Mouse (Mus musculus) heart, postnatal 0 days (tissue): ENCODE measurements around the gene Urgcp. TPM values are rescaled to one million over a fixed set of nuclear protein-coding genes. Genes with fewer than 3 reads are reported as not detected.

Source experiments
- ATAC-seq: fragments of 200-750 bp; cut with Nextera tagmentation; 2 replicates; pipeline ENCODE4 v1.8.0; 2017; ENCODE audit warnings: low read depth, moderate number of reproducible peaks, moderate library complexity; ENCODE audit not compliant: insufficient read depth
- DNase-seq: peaks from one replicate; pipeline ENCODE4 v3.0.0-alpha.2; 2016; ENCODE audit warnings: low spot score
- H3K27ac ChIP-seq: fragments of 300-500 bp; sonication (generic); 2 replicates; pipeline ENCODE4 v1.5.1; 2014; ENCODE audit warnings: low read depth, mild to moderate bottlenecking
- H3K27me3 ChIP-seq: fragments of 300-500 bp; sonication (generic); 2 replicates; pipeline ENCODE4 v1.6.1; 2014; ENCODE audit warnings: low read length, mixed read lengths; ENCODE audit not compliant: control insufficient read depth, insufficient read depth
- H3K36me3 ChIP-seq: fragments of 300-500 bp; sonication (generic); replicated peaks from 2 replicates; pipeline ENCODE4 v1.6.1; 2014; ENCODE audit warnings: low read length, mixed read lengths; ENCODE audit not compliant: control insufficient read depth, insufficient read depth
- H3K4me1 ChIP-seq: fragments of 300-500 bp; sonication (generic); 2 replicates; pipeline ENCODE4 v1.6.1; 2014; ENCODE audit warnings: antibody characterized with exemption; ENCODE audit not compliant: control insufficient read depth, insufficient read depth
- H3K4me2 ChIP-seq: fragments of 300-500 bp; sonication (generic); 2 replicates; pipeline ENCODE4 v1.6.1; 2014; ENCODE audit warnings: low read depth, mild to moderate bottlenecking, low read length, moderate library complexity
- H3K4me3 ChIP-seq: fragments of 300-500 bp; sonication (generic); 2 replicates; pipeline ENCODE4 v1.5.1; 2014; ENCODE audit warnings: low read depth, low read length
- H3K9ac ChIP-seq: fragments of 300-500 bp; sonication (generic); replicated peaks from 2 replicates; pipeline ENCODE4 v1.6.1; 2014; ENCODE audit warnings: low read depth, low read length, mixed read lengths
- H3K9me3 ChIP-seq: fragments of 300-500 bp; sonication (generic); replicated peaks from 2 replicates; pipeline ENCODE4 v1.6.1; 2016; ENCODE audit warnings: low read length; ENCODE audit not compliant: control insufficient read depth
- CTCF ChIP-seq: IDR thresholded peaks from 2 replicates; pipeline ENCODE4 v1.5.1; 2016; ENCODE audit warnings: antibody characterized with exemption, control low read depth, low read depth
- EP300 ChIP-seq: IDR thresholded peaks from 2 replicates; pipeline ENCODE4 v1.6.1; 2016; ENCODE audit warnings: antibody characterized with exemption, low read depth
- WGBS: fragments of 180-500 bp; shearing (Covaris S2); extraction: QIAGEN DNeasy Blood & Tissue Kit; methylation state at CpG from one replicate; pipeline ENCODE4 v1.1.7; 2014; 5-methylcytosine and 5-hydroxymethylcytosine counted together
- polyA plus RNA-seq: library from polyadenylated mRNA; unstranded; fragments of >200 nt; fragmentation: Nextera tagmentation; extraction: Ambion mirVana; gene quantifications from 2 replicates; pipeline ENCODE4 v1.2.1, GENCODE M21; 2015
- total RNA-seq: library from RNA; depleted of rRNA; stranded (reverse); fragments of >200 nt; gene quantifications from 2 replicates; pipeline ENCODE4 v1.2.3, GENCODE M21; 2014; ENCODE audit warnings: low replicate concordance

Gene Urgcp
- total and polyA plus RNA-seq, 2 experiments from 2014 or later = 38.0 to 71.3 TPM

DNA sequence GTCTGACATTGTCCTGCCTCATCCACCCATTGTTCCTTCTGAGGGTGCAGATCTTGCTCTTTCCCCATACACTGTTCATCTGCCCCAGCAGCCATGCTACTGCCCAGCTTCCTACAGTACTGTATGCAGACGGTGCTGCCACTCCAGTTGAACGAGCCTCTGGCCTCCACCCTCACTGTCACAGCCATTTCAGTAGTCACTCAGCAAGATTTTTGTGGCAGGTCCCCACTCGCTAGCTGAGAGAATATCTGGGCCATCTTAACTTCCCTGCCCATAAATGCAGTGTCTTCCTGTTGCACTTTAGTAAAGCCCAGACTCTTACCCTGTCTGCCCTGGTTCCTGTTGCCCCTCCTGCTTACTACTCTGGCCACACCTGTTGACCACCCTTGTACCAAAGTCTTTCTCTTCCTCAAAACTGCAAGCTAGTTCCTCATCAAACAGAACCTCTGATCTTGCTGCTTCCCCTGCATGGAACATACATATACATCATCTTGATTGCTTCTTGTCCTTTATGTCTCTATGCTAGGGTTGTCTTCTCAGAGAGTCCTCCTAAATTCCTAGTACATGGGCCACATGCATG, 27.7 kb upstream of the Urgcp start:
- DNase-seq = no peak
- peak overlapping the region; percentile 80 for H3K4me2 ChIP-seq
- H3K9ac ChIP-seq = no peak overlapping the region
- peaks cover 17% of the 10 kb centered on the region for H3K4me1 ChIP-seq
- peak overlapping the region; percentile 78 for H3K4me3 ChIP-seq
- H3K36me3 ChIP-seq = peaks cover 35% of the 10 kb centered on the region
- 57% methylated on average over 3 of the region's 3 CpGs for WGBS
- H3K9me3 ChIP-seq = no peaks in the 10 kb centered on the region
- no peak for ATAC-seq
- peak overlapping the region; percentile 94; the same call in 1 of the 2 replicates for H3K27ac ChIP-seq
- no peaks in the 10 kb centered on the region for H3K27me3 ChIP-seq
- TF ChIP-seq EP300 (no peak), CTCF (no peak)

DNA sequence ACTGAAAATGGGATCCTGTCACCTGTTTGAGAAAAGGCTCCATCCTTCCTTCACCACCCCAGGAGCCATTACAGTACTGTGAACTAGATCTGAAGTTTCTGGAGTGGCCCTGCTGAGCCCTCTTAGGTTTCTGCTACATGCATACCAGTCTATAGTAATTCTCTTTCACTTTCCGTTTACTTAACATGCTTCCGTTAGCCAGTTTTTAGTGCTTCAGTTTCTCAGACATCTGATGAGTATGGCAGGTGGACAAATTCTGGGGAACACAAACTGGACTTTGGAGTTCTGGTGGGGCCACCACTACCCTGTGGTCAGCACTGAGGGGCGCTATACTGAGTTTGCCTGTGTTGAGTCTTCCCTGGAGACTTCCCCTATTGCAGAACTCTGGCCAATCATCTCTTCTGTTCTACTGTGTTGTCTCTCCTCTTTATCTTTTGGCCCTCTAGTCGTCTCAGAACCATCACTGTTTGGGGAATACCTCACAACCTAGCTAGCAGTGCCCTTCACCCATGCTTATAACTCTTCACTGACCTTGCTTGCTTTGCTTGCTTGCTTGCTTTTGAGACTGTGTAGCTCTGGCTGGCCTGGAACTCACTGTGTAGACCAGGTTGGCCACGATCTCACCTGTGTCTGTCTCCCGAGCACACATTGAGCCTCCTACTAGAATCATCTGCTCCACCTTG, 27.0 kb upstream of the Urgcp start:
- Histone ChIP-seq H3K9ac (peak overlapping the region; percentile 77), H3K36me3 (peaks cover 29% of the 10 kb centered on the region), H3K27ac (peak overlapping the region; percentile 94), H3K4me2 (peak overlapping the region; percentile 80), H3K27me3 (no peaks in the 10 kb centered on the region), H3K4me3 (peak overlapping the region; percentile 78), H3K4me1 (peaks cover 17% of the 10 kb centered on the region), H3K9me3 (no peaks in the 10 kb centered on the region)
- no peak for ATAC-seq
- no peak for DNase-seq
- TF ChIP-seq CTCF (no peak), EP300 (no peak)
- 44% methylated on average over 6 of the region's 6 CpGs for WGBS

DNA sequence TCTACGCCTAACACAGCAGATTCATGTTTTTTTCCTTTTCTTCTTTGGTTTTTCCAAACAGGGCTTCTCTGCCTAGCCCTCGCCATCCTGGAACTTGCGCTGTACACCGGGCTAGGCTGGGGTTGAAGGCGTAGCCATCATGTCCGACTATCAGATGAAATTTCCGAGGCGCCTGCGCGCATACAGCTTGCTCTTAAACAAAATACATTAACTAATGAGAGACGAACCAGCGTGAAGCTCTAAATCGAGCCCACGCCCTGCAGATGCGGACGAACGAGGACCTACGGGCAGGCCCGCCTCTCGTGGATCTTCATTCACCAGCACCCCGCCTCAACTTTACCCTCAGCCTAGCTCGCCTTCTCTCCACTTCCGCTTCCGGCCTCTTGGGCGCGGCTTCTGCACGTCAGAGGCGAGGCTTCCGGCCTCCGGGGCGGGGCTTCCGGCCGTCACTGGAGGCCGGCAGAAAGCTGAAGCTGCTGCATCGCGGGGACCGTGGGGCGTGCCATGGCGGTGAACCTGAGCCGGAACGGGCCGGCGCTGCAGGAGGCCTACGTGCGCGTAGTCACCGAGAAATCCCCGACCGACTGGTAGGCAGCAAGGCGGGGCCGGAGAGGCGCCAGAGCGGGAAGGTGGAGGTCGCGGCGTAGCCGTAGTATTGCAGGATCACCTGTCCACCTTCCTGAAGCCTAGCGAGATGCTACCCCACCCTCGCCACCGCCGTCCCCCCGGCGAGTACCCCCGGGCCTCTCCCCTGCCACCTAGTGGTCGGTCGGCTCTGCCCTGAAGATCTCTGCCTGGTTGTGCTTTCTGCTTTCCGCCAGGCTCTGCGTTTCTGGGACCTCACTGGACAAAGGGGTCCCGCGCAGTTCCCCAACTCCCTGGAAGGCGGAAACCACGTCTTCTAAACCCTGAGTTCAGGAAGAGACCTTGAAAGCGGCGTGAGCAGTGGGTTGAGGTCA, 26.2 kb upstream of the Urgcp start, which contains the start of gene Dbnl:
Gene Dbnl, plus strand, starts transcription at position 433 of the 959 bp plus-strand sequence.
- peak within 1 kb of the TSS; percentile 94 for H3K27ac ChIP-seq
- H3K9ac ChIP-seq = peak within 1 kb of the TSS; percentile 77
- peaks cover 17% of the 10 kb centered on the region for H3K4me1 ChIP-seq
- no peaks in the 10 kb centered on the region for H3K27me3 ChIP-seq
- WGBS = under 1% methylated on average over 74 of the region's 74 CpGs
- DNase-seq (peak; percentile 93), ATAC-seq (peak; percentile 95)
- no peaks in the 10 kb centered on the region for H3K9me3 ChIP-seq
- TF ChIP-seq CTCF = peak; percentile 63
- TF ChIP-seq EP300 = peak; percentile 89; the same call in 1 of the 2 replicates
- H3K4me2 ChIP-seq = peak within 1 kb of the TSS; percentile 80
- peak within 1 kb of the TSS; percentile 78 for H3K4me3 ChIP-seq
- peaks cover 21% of the 10 kb centered on the region for H3K36me3 ChIP-seq

DNA sequence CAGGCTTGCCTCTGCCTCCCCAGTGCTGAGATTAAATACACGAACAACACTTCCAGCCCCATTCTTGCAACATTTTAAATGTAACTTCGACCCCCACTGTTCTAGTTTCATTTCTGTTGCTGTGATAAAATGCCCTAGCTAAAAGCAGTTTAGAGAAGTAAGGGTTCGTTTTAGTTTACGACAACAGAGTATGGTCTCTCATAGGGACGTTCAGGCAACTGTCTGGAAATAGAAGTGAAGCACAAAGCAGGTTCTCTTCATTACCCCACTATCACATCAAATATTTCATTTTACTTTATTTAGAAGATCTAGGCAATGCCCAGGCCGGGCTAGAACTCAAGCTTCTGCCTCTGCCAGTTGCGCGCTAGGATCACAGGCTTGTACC, 25.5 kb upstream of the Urgcp start:
- TF ChIP-seq CTCF (no peak), EP300 (no peak)
- H3K4me2 ChIP-seq = peak overlapping the region; percentile 80
- ATAC-seq (no peak), DNase-seq (no peak)
- H3K4me3 ChIP-seq = peak overlapping the region; percentile 78
- WGBS = 39% methylated on average over 8 of the region's 8 CpGs
- no peaks in the 10 kb centered on the region for H3K9me3 ChIP-seq
- H3K4me1 ChIP-seq = peaks cover 17% of the 10 kb centered on the region
- peak overlapping the region; percentile 94 for H3K27ac ChIP-seq
- peaks cover 15% of the 10 kb centered on the region for H3K36me3 ChIP-seq
- no peaks in the 10 kb centered on the region for H3K27me3 ChIP-seq
- peak overlapping the region; percentile 77 for H3K9ac ChIP-seq

DNA sequence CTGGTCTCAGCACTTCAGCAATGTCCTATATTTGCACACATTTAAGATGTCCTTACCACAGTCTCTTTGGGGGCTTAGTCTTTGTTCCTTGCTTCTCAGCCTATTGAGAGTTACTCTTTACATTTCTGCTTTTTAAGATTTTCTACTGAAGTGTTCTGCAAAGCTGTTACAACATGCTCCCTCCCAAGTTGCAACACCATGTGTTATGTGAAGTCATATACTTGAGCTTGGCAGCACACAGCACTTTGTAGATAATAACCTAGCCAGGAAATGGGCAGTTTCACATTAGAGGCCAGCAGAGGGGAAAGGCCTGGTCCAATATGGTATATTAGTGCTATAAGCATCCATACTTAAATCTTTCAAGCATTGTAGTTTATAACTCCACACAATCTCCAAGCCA, 23.6 kb upstream of the Urgcp start:
- no peaks in the 10 kb centered on the region for H3K27me3 ChIP-seq
- TF ChIP-seq CTCF (no peak), EP300 (no peak)
- no peak overlapping the region for H3K4me2 ChIP-seq
- H3K36me3 ChIP-seq = 0 out of 2 replicates have a peak, but pooled peaks cover 9% of the 10 kb centered on the region
- ATAC-seq = no peak
- H3K9ac ChIP-seq = no peak overlapping the region
- H3K4me1 ChIP-seq = peaks cover 17% of the 10 kb centered on the region
- H3K27ac ChIP-seq = no peak overlapping the region
- H3K4me3 ChIP-seq = no peak overlapping the region
- no peak for DNase-seq
- no peaks in the 10 kb centered on the region for H3K9me3 ChIP-seq
